Mouse (Mus musculus) midbrain, embryonic 16.5 days (tissue): Measurements from ENCODE around the gene Mcf2l. TPM values are rescaled to one million over a fixed set of nuclear protein-coding genes. Genes with fewer than 3 reads are reported as not detected.

Experiments
- ATAC-seq: fragments of 200-750 bp; cut with Nextera tagmentation; 2 replicates; pipeline ENCODE4 v1.8.0; 2017; ENCODE audit warnings: moderate TSS enrichment
- H3K27ac ChIP-seq: fragments of 300-500 bp; sonication (generic); 2 replicates; pipeline ENCODE4 v1.5.1; 2014; ENCODE audit warnings: mild to moderate bottlenecking, low read length, mixed read lengths
- H3K27me3 ChIP-seq: fragments of 300-500 bp; sonication (generic); 2 replicates; pipeline ENCODE4 v1.6.1; 2014; ENCODE audit warnings: low read depth, low read length, mixed read lengths; ENCODE audit not compliant: control insufficient read depth, insufficient read depth
- H3K36me3 ChIP-seq: fragments of 300-500 bp; sonication (generic); 2 replicates; pipeline ENCODE4 v1.6.1; 2014; ENCODE audit warnings: mild to moderate bottlenecking, low read length, moderate library complexity, mixed read lengths; ENCODE audit not compliant: control insufficient read depth, insufficient read depth
- H3K4me1 ChIP-seq: fragments of 300-500 bp; sonication (generic); 2 replicates; pipeline ENCODE4 v1.6.1; 2014; ENCODE audit warnings: mild to moderate bottlenecking, low read length, mixed read lengths; ENCODE audit not compliant: control insufficient read depth, insufficient read depth
- H3K4me2 ChIP-seq: fragments of 300-500 bp; sonication (generic); 2 replicates; pipeline ENCODE4 v1.6.1; 2014; ENCODE audit warnings: mild to moderate bottlenecking, low read length, mixed read lengths
- H3K4me3 ChIP-seq: fragments of 300-500 bp; sonication (generic); 2 replicates; pipeline ENCODE4 v1.5.1; 2014; ENCODE audit warnings: low read depth, mild to moderate bottlenecking, low read length, moderate library complexity, mixed read lengths
- H3K9ac ChIP-seq: fragments of 300-500 bp; sonication (generic); 2 replicates; pipeline ENCODE4 v1.6.1; 2014; ENCODE audit warnings: low read depth, low read length, mixed read lengths
- H3K9me3 ChIP-seq: fragments of 300-500 bp; sonication (generic); replicated peaks from 2 replicates; pipeline ENCODE4 v1.6.1; 2014; ENCODE audit warnings: mild to moderate bottlenecking, low read length, mixed read lengths; ENCODE audit not compliant: control insufficient read depth, poor library complexity, severe bottlenecking
- WGBS: fragments of 180-500 bp; shearing (Covaris S2); extraction: QIAGEN DNeasy Blood & Tissue Kit; methylation state at CpG from one replicate; pipeline ENCODE4 v1.1.7; 2014; 5-methylcytosine and 5-hydroxymethylcytosine counted together
- polyA plus RNA-seq: library from polyadenylated mRNA; unstranded; fragments of >200 nt; fragmentation: Nextera tagmentation; extraction: Ambion mirVana; gene quantifications from 2 replicates; pipeline ENCODE4 v1.2.1, GENCODE M21; 2015

Mcf2l gene
- polyA plus RNA-seq, 1 experiment from 2014 or later = 190 TPM

- Histone ChIP-seq H3K9ac (no peak overlapping the region), H3K4me3 (no peak overlapping the region), H3K4me2 (no peak overlapping the region), H3K27ac (no peak overlapping the region), H3K9me3 (no peaks in the 10 kb centered on the region), H3K4me1 (no peaks in the 10 kb centered on the region), H3K27me3 (no peaks in the 10 kb centered on the region), H3K36me3 (no peaks in the 10 kb centered on the region)
- WGBS = 67% methylated on average over 21 of the region's 21 CpGs
- ATAC-seq = no peak
Observed at GRCm38 (mm10) chr8:12883051-12884004, 9.7 kb downstream of the Mcf2l start.

GRCm38 (mm10) chr8:12887772-12888435 is 14.3 kb downstream of the Mcf2l start:
- no peaks in the 10 kb centered on the region for H3K36me3 ChIP-seq
- 83% methylated on average over 16 of the region's 16 CpGs for WGBS

GRCm38 (mm10) chr8:12889046-12889598 is 15.5 kb downstream of the Mcf2l start:
- H3K27me3 ChIP-seq = no peaks in the 10 kb centered on the region
- no peak overlapping the region for H3K27ac ChIP-seq
- no peaks in the 10 kb centered on the region for H3K36me3 ChIP-seq
- H3K9me3 ChIP-seq = no peaks in the 10 kb centered on the region
- WGBS = 87% methylated on average over 11 of the region's 11 CpGs
- no peak overlapping the region for H3K4me2 ChIP-seq
- no peak overlapping the region for H3K9ac ChIP-seq
- H3K4me1 ChIP-seq = no peaks in the 10 kb centered on the region
- no peak for ATAC-seq
- H3K4me3 ChIP-seq = no peak overlapping the region

More at GRCm38 (mm10) chr8:12887772-12888435, 14.3 kb downstream of the Mcf2l start:
- Histone ChIP-seq H3K4me1 (no peaks in the 10 kb centered on the region), H3K4me2 (no peak overlapping the region), H3K4me3 (no peak overlapping the region), H3K27me3 (no peaks in the 10 kb centered on the region), H3K9ac (no peak overlapping the region), H3K27ac (no peak overlapping the region), H3K9me3 (no peaks in the 10 kb centered on the region)
- no peak for ATAC-seq

- ATAC-seq = no peak
Observed at GRCm38 (mm10) chr8:12892882-12893446, 19.4 kb downstream of the Mcf2l start.

GRCm38 (mm10) chr8:12893797-12894578 is 20.4 kb downstream of the Mcf2l start:
- H3K27me3 ChIP-seq = no peaks in the 10 kb centered on the region
- no peak overlapping the region for H3K27ac ChIP-seq
- no peaks in the 10 kb centered on the region for H3K4me1 ChIP-seq
- H3K9ac ChIP-seq = no peak overlapping the region
- no peaks in the 10 kb centered on the region for H3K9me3 ChIP-seq
- WGBS = 90% methylated on average over 12 of the region's 12 CpGs
- no peak overlapping the region for H3K4me2 ChIP-seq
- ATAC-seq = no peak
- H3K4me3 ChIP-seq = no peak overlapping the region
- H3K36me3 ChIP-seq = no peaks in the 10 kb centered on the region

More at GRCm38 (mm10) chr8:12892882-12893446, 19.4 kb downstream of the Mcf2l start:
- Histone ChIP-seq H3K27ac (no peak overlapping the region), H3K9ac (no peak overlapping the region), H3K9me3 (no peaks in the 10 kb centered on the region), H3K36me3 (no peaks in the 10 kb centered on the region), H3K4me1 (no peaks in the 10 kb centered on the region), H3K4me3 (no peak overlapping the region), H3K4me2 (no peak overlapping the region), H3K27me3 (no peaks in the 10 kb centered on the region)
- 90% methylated on average over 5 of the region's 5 CpGs for whole genome bisulfite sequencing

GRCm38 (mm10) chr8:12894783-12895534 is 21.4 kb downstream of the Mcf2l start:
- Histone ChIP-seq H3K9ac (no peak overlapping the region), H3K27me3 (no peaks in the 10 kb centered on the region), H3K9me3 (no peaks in the 10 kb centered on the region), H3K27ac (no peak overlapping the region), H3K4me2 (no peak overlapping the region), H3K4me1 (no peaks in the 10 kb centered on the region), H3K36me3 (no peaks in the 10 kb centered on the region), H3K4me3 (no peak overlapping the region)
- no peak for ATAC-seq
- WGBS = 78% methylated on average over 11 of the region's 11 CpGs

- H3K9ac ChIP-seq = no peak overlapping the region
- no peaks in the 10 kb centered on the region for H3K4me1 ChIP-seq
- ATAC-seq = no peak
- no peak overlapping the region for H3K4me3 ChIP-seq
- H3K36me3 ChIP-seq = no peaks in the 10 kb centered on the region
- H3K27me3 ChIP-seq = no peaks in the 10 kb centered on the region
- no peaks in the 10 kb centered on the region for H3K9me3 ChIP-seq
- no peak overlapping the region for H3K27ac ChIP-seq
- H3K4me2 ChIP-seq = no peak overlapping the region
- 79% methylated on average over 9 of the region's 9 CpGs for WGBS
Observed at GRCm38 (mm10) chr8:12895535-12896150, 22.0 kb downstream of the Mcf2l start.
